Mouse (Mus musculus) embryo, embryonic 11.5 days (tissue): ENCODE data around the gene Hagh.

Experiments
- DNase-seq: peaks from one replicate; pipeline ENCODE4 v3.0.0-alpha.2; 2012; ENCODE audit warnings: low read depth, low spot score

Gene Hagh

GRCm38 (mm10) chr17:24900014-24900413, 60.1 kb downstream of the Hagh start:
- DNase-seq = no peak

GRCm38 (mm10) chr17:24902124-24902523, 62.2 kb downstream of the Hagh start:
- DNase-seq = no peak

GRCm38 (mm10) chr17:24902671-24903474, 62.9 kb downstream of the Hagh start:
- DNase-seq = no peak

GRCm38 (mm10) chr17:24903767-24904166, 63.8 kb downstream of the Hagh start:
- no peak for DNase-seq

GRCm38 (mm10) chr17:24907591-24907990, 67.6 kb downstream of the Hagh start:
- no peak for DNase-seq

GRCm38 (mm10) chr17:24913984-24914383, 74.0 kb downstream of the Hagh start:
- DNase-seq = no peak
